Mouse (Mus musculus) spleen, adult 2 months (tissue): Measurements from ENCODE around the gene Myo1d. TPM values are rescaled to one million over a fixed set of nuclear protein-coding genes. Genes with fewer than 3 reads are reported as not detected.

ENCODE experiments used
- DNase-seq, 2 experiments: peaks; one replicate each; pipeline versions ENCODE4 v3.0.0 to v3.0.0-alpha.2; 2012 to 2021; ENCODE audit warnings: low spot score in 2 of 2, low read depth in 1 of 2
- H3K27ac ChIP-seq: fragments of 200-500 bp; 2 replicates; pipeline ENCODE4 v1.5.1; 2012; ENCODE audit warnings: low read length, inconsistent platforms; ENCODE audit not compliant: insufficient read depth
- H3K27me3 ChIP-seq: fragments of 200-500 bp; 2 replicates; pipeline ENCODE4 v1.6.1; 2012; ENCODE audit warnings: mild to moderate bottlenecking, moderate library complexity, low read length, inconsistent platforms; ENCODE audit not compliant: control insufficient read depth, insufficient read depth
- H3K36me3 ChIP-seq: fragments of 200-500 bp; 2 replicates; pipeline ENCODE4 v1.6.1; 2012; ENCODE audit warnings: mild to moderate bottlenecking, low read length, inconsistent platforms; ENCODE audit not compliant: control insufficient read depth, insufficient read depth
- H3K4me1 ChIP-seq: fragments of 200-500 bp; 2 replicates; pipeline ENCODE4 v1.6.1; 2011; ENCODE audit warnings: inconsistent platforms; ENCODE audit not compliant: control insufficient read depth, insufficient read depth, insufficient read length
- H3K4me3 ChIP-seq: fragments of 200-500 bp; 2 replicates; pipeline ENCODE4 v1.5.1; 2011; ENCODE audit warnings: mild to moderate bottlenecking, inconsistent platforms; ENCODE audit not compliant: insufficient read depth, insufficient read length; ENCODE audit errors: extremely low read depth
- CTCF ChIP-seq: fragments of 200-500 bp; IDR thresholded peaks from 2 replicates; pipeline ENCODE4 v1.5.1; 2011; ENCODE audit warnings: mild to moderate bottlenecking, inconsistent platforms; ENCODE audit not compliant: insufficient read depth, insufficient read length, insufficient replicate concordance; ENCODE audit errors: extremely low read depth
- POLR2A ChIP-seq: fragments of 200-500 bp; IDR thresholded peaks from 2 replicates; pipeline ENCODE4 v1.6.1; 2011; ENCODE audit warnings: low read depth, low read length, inconsistent platforms
- WGBS: fragments of 180-500 bp; shearing (Covaris S2); methylation state at CpG from one replicate; pipeline ENCODE4 v1.1.7; 2018; 5-methylcytosine and 5-hydroxymethylcytosine counted together
- polyA plus RNA-seq: library from polyadenylated mRNA; depleted of rRNA; stranded (reverse); fragments of >200 nt; gene quantifications from 2 replicates; pipeline ENCODE4 v1.2.3, GENCODE M21; 2012

Gene Myo1d
- polyA plus RNA-seq, 1 experiment = 6.2 TPM

DNA sequence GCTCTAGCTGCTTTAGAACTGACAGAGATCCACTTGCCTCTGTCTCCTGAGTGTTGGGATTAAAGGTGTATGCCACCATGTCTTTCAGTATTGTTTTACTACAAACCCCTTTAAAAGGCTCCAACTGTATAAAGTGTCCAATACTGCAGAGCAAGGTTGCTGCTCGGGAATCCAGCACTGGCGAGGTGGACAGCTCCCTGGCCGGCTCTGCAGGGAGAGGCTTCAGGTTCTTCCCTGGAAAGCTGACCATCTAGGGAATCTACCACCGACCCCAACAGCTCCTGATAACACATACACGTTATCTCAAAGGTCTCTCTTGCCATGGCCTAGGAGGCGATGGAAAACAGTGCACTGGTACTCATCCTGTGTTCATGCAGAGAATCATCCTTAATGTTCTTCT, 166.3 kb downstream of the Myo1d start:
- H3K27ac ChIP-seq = no peak overlapping the region
- DNase-seq = no peak
- no peaks in the 10 kb centered on the region for H3K27me3 ChIP-seq
- WGBS = 16% methylated on average over 6 of the region's 6 CpGs
- H3K36me3 ChIP-seq = no peaks in the 10 kb centered on the region
- no peaks in the 10 kb centered on the region for H3K4me1 ChIP-seq
- H3K4me3 ChIP-seq = no peak overlapping the region
- TF ChIP-seq CTCF = no peak
- TF ChIP-seq POLR2A = no peak

DNA sequence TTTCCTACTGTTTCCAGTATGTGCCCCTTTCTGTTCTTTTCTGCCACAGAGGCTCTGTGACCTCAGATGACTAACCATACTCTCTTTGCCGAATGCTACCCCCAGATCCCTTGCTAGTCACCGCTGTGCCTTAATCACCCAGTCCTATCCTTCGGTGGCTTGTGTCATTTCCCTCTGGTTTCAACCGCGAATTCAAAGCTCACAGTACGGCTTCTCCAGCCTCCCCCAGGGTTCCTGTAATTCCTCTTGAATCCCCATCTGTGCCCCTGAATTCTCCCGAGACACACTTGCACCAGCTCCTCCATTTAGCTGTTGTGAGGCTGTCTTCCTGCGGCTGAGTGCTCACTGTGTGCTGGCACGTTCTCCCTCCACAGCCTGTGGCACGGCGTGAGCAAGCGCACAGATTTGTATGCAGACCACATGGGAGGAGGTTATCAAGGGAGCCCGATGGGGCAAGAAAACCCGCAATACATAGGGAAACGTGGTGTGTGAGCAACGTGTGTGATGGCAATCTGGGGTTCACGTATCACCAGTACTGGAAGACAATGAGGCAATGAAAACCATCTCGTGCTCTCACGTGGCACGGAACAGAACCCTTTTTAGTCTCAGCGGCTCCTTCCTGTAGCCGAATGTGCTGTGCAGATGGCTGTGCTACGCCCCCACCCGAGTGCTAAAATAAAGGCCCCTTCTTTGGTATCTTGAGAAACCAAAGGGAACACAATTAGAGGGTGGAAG, 177.0 kb downstream of the Myo1d start:
- 4% methylated on average over 24 of the region's 24 CpGs for WGBS
- peak; percentile 14 to 41 for DNase-seq
- Histone ChIP-seq H3K4me3 (peak overlapping the region; percentile 28), H3K27me3 (no peaks in the 10 kb centered on the region), H3K4me1 (no peaks in the 10 kb centered on the region), H3K36me3 (no peaks in the 10 kb centered on the region), H3K27ac (no peak overlapping the region)
- TF ChIP-seq CTCF (no peak), POLR2A (no peak)

GRCm38 (mm10) chr11:80602041-80602458, 177.8 kb downstream of the Myo1d start:
- WGBS = 37% methylated on average over 8 of the region's 8 CpGs
- no peak for TF ChIP-seq POLR2A
- Histone ChIP-seq H3K36me3 (no peaks in the 10 kb centered on the region), H3K27ac (no peak overlapping the region), H3K4me1 (no peaks in the 10 kb centered on the region), H3K27me3 (no peaks in the 10 kb centered on the region), H3K4me3 (no peak overlapping the region)
- peak; percentile 7 to 12 for DNase-seq

DNA sequence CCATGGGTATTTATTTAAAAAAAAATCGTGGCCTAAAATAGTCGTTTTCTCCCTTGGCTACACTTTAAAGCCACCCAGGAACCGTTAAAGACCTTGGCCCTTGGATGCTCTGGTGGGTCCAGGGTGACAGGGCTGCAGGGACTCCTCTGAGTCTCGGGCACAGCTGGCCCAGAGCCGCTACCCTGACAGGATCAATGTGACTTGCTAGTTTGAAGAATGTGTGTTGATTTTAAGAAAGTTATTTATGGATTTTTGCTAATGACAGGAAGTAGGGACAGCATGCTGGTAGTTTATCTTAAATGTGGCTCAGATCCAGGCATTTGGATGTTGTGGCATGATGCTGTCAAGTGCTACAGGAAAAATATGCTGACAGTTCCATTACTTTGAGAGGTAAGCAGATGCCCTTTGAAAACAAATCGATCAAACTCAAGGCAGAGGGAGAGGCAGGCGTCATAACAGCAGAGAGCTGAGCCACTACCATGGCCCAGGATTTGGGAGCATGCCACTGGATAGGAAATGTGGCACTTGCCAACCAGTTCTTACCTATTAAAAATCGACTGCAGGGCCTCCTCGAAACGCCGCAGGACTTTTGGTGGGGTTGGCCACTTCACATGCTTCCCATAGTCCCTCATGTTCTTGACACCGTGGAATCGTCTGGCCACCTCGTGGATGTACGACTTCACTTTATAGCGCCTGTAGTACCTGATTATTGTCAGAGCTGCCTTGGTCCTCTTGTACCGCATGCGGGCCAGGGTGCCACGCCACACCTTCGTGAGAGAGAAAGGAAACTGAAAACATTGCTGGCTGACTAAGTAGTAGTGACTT, 178.6 kb downstream of the Myo1d start:
- Histone ChIP-seq H3K36me3 (no peaks in the 10 kb centered on the region), H3K4me1 (no peaks in the 10 kb centered on the region), H3K27me3 (no peaks in the 10 kb centered on the region), H3K4me3 (no peak overlapping the region), H3K27ac (no peak overlapping the region)
- TF ChIP-seq POLR2A = no peak
- TF ChIP-seq CTCF = no peak
- 81% methylated on average over 20 of the region's 20 CpGs for WGBS
- no peak for DNase-seq

DNA sequence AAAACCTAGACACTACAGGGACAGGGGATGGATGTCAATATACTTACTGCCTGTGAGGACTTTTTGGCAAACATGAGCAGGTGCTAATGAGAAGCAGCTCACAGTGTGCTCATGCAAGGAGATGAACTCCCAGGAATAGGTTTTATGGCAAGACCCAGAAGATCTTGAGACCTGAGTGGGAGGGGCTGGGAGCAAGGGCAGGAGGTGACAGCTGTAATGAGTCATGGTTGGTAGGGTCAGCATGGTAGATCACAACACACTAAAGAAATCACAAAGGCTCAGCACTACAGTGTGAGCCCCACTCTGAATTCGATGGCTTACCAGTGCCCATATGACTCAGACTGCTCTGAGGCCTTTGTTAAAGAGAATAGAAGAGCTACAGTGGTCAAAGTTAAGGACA, 184.3 kb downstream of the Myo1d start:
- 83% methylated on average over 1 of the region's 1 CpGs for WGBS
- DNase-seq = no peak
- TF ChIP-seq CTCF (no peak), POLR2A (no peak)

GRCm38 (mm10) chr11:80589387-80589786, 190.4 kb downstream of the Myo1d start:
- no peak for TF ChIP-seq POLR2A
- TF ChIP-seq CTCF = no peak
- no peak for DNase-seq
- Histone ChIP-seq H3K4me3 (no peak overlapping the region), H3K4me1 (no peaks in the 10 kb centered on the region), H3K27ac (no peak overlapping the region), H3K27me3 (no peaks in the 10 kb centered on the region), H3K36me3 (no peaks in the 10 kb centered on the region)
- 82% methylated on average over 5 of the region's 5 CpGs for WGBS

More for the DNA sequence above, 184.3 kb downstream of the Myo1d start:
- no peak overlapping the region for H3K27ac ChIP-seq
- H3K4me3 ChIP-seq = no peak overlapping the region
- H3K4me1 ChIP-seq = no peaks in the 10 kb centered on the region
- H3K36me3 ChIP-seq = no peaks in the 10 kb centered on the region
- H3K27me3 ChIP-seq = no peaks in the 10 kb centered on the region

- H3K27me3 ChIP-seq = no peaks in the 10 kb centered on the region
- TF ChIP-seq POLR2A (no peak), CTCF (no peak)
- no peak overlapping the region for H3K27ac ChIP-seq
- no peaks in the 10 kb centered on the region for H3K4me1 ChIP-seq
- H3K4me3 ChIP-seq = no peak overlapping the region
- no peaks in the 10 kb centered on the region for H3K36me3 ChIP-seq
- DNase-seq = no peak
Observed at GRCm38 (mm10) chr11:80585761-80586160, 194.1 kb downstream of the Myo1d start.
